In the genomic region with DNA sequence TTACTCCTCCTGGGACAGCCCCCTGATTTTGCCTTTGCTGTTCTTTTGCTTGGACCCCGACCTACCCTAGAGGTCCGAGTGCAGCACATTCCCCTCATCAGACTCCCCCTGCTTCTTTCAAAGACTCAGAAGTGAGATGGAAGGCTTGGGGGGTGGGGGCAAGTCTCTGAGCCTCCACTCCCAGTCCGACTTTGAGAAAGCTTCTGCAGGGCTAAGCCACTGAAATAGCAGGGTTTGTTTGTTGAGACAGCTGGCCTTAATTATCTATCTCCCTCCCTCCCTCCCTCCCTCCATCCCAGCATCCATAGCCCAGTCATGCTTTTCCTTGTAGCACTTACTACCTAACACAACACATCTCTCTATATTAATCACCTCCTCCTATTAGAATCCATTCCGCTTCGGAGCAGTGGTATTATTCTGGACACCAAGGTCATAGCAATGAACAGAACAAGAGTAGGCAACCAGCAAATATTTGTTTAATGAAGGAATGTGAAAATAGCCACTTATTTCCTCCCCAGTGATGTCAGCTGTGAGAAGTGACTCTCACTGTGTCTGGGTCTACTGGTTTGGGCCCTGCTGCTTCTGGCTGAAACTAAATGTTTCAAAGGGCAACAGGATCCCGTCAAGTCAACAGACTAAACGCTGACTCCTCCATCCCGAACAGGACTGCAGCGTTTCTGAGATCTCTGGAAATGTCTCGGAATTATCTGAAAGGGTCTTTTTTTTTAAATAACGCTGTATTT, we compare ENCODE assay signal across 12 mouse cellular contexts. TPM values are rescaled to one million over a fixed set of nuclear protein-coding genes. Genes with fewer than 3 reads are reported as not detected.
A peak's percentile ranks its signal among the peaks of the same experiment; 100 is the strongest.
DNase-seq lines count a peak whose midpoint lies in the region; ATAC-seq and TF ChIP-seq lines count a peak whose summit lies in the region.
"Had no signal": no experiment of that assay in that cellular context is flagged by ENCODE, and none has a peak within 500 bp of the region (broad histone marks: within the 10 kb centered on the region; RNA-seq: fewer than 3 reads in every experiment).

No protein-coding gene starts in this region.

- in situ Hi-C loops in Patski (cut with MboI; ENCODE audit: low pct_unique_long_range_greater_than_20kb) = no loop called here

- DNase-seq in kidney, postnatal 0 days (ENCODE audit: low spot score) = peak; percentile 73
- no peak for DNase-seq in kidney, postnatal 14 days
- DNase-seq in MN1 (ENCODE audit: low spot score) (peak; percentile 38), Patski (ENCODE audit: low read depth, low spot score) (no peak)
- DNase-seq in fibroblast of lung, adult 2 months (ENCODE audit: low read depth) = peak; percentile 57
- DNase-seq in yolk sac, embryonic 10.5 days (ENCODE audit: low spot score) = no peak
- DNase-seq in frontal cortex, postnatal 10 days (ENCODE audit: low spot score in 2 of 2) = no peak
- DNase-seq: cerebellum, adult 2 months had no signal

- H3K9ac ChIP-seq in kidney, postnatal 0 days (ENCODE audit: low read depth, low read length) = no peak overlapping the region
- H3K9ac ChIP-seq: hindbrain, embryonic 15.5 days had no signal

- no peaks in the 10 kb centered on the region for H3K9me3 ChIP-seq in kidney, postnatal 0 days (replicated peaks; ENCODE audit: low read length)
- H3K9me3 ChIP-seq: hindbrain, embryonic 15.5 days had no signal

- ATAC-seq in kidney, postnatal 0 days (replicated peaks; ENCODE audit: low FRiP score, low read depth) = no peak
- ATAC-seq in Patski = peak; percentile 25
- ATAC-seq in frontal cortex, adult (ENCODE audit: low TSS enrichment) = no peak

- no peak overlapping the region for H3K4me2 ChIP-seq in kidney, postnatal 0 days (ENCODE audit: low read length)
- H3K4me2 ChIP-seq: hindbrain, embryonic 15.5 days had no signal

- no peak for TF ChIP-seq CTCF in kidney, postnatal 0 days (IDR thresholded peaks at IDR 0.05; ENCODE audit: low read depth)
- TF ChIP-seq CTCF in Patski (IDR thresholded peaks at IDR 0.05) = no peak

- H3K4me1 ChIP-seq in kidney, postnatal 0 days (replicated peaks; ENCODE audit: insufficient read depth, low read length) = no peaks in the 10 kb centered on the region; the same call in 1 of the 2 replicates

- H3K4me3 ChIP-seq in kidney, postnatal 0 days (replicated peaks; ENCODE audit: low read depth, low read length) = no peak overlapping the region
- H3K4me3 ChIP-seq: hindbrain, embryonic 15.5 days; layer of hippocampus, adult 2 months had no signal

- WGBS in kidney, postnatal 0 days = 38% methylated on average over 11 of the region's 11 CpGs

- POLR2A ChIA-PET in Patski (lab: Charles Lee) = no interaction called here

- H3K27me3 ChIP-seq in kidney, postnatal 0 days (ENCODE audit: insufficient read depth, low read length) = no peaks in the 10 kb centered on the region
- no peaks in the 10 kb centered on the region for H3K27me3 ChIP-seq in Patski
- H3K27me3 ChIP-seq: hindbrain, embryonic 15.5 days had no signal

- H3K27ac ChIP-seq in kidney, postnatal 0 days = peak overlapping the region; percentile 52
- H3K27ac ChIP-seq: hindbrain, embryonic 15.5 days; layer of hippocampus, adult 2 months had no signal

- H3K36me3 ChIP-seq in kidney, postnatal 0 days (ENCODE audit: insufficient read depth, low read length) = no peaks in the 10 kb centered on the region
- H3K36me3 ChIP-seq: hindbrain, embryonic 15.5 days had no signal

- CTCF ChIA-PET in Patski (lab: Charles Lee) = no interaction called here

RNA-seq across cellular contexts. Expression of a gene that starts 3.9 kb away (rescaled TPM):
- polyA plus RNA-seq in kidney, postnatal 0 days (2015; fragmentation: Nextera tagmentation; extraction: Ambion mirVana) = 31.2 and 34.8 TPM in 2 replicates
- polyA plus RNA-seq in Patski (2021) = 35.3 TPM

RNA-seq across cellular contexts. Expression of a gene that starts 41.2 kb away (rescaled TPM):
- polyA plus RNA-seq in kidney, postnatal 0 days (2015; fragmentation: Nextera tagmentation; extraction: Ambion mirVana) = not detected in 2 replicates
- polyA plus RNA-seq in Patski (2021) = not detected
- polyA plus RNA-seq: testis, adult 2 months had no signal

Comparison
In these comparisons a context has a peak if more than half of its experiments do, and no peak if none do; other contexts are left out.
1. DNase-seq: peak in kidney, postnatal 0 days (single experiment), MN1 (single experiment) and fibroblast of lung, adult 2 months (single experiment); none in kidney, postnatal 14 days (single experiment), Patski (single experiment), yolk sac, embryonic 10.5 days (single experiment) and frontal cortex, postnatal 10 days (0 of 2).